13 mouse cellular contexts compared by ENCODE assay signal in the genomic region with DNA sequence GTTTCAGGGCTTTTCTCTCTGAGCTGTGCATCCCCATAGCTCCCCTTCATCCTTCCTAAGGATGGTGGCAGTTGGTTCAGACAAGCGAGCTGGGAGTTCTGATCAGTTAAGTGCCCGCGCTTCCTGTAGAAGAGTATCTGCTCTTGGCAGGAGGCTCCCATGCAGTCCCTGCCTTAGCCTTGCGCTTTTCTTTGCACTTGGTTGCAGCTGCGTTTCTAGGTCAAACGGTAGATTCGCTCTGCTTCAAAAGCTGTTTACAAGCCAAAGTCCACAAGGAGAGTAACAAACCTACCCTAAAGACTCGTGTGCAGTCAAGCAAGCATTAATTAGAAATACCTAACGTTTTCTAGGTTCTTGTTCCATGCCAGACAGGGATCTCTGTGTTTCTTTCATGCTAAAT.
DNase-seq lines count a peak whose midpoint lies in the region; ATAC-seq and TF ChIP-seq lines count a peak whose summit lies in the region.
"Had no signal": no experiment of that assay in that cellular context is flagged by ENCODE, and none has a peak within 500 bp of the region (broad histone marks: within the 10 kb centered on the region; RNA-seq: fewer than 3 reads in every experiment).

No protein-coding gene starts in this region.

- no peak overlapping the region for H3K27ac ChIP-seq in heart, embryonic 15.5 days
- no peak overlapping the region for H3K27ac ChIP-seq in forebrain, postnatal 0 days (ENCODE audit: low read depth, low read length)

- peaks cover 7% of the 10 kb centered on the region; the same call in 1 of the 2 replicates for H3K4me1 ChIP-seq in heart, embryonic 15.5 days (replicated peaks)
- H3K4me1 ChIP-seq in forebrain, postnatal 0 days (ENCODE audit: insufficient read depth): no peaks in the 10 kb centered on the region; the same call in 1 of the 2 replicates

- no peak for ATAC-seq in heart, embryonic 15.5 days (replicated peaks; ENCODE audit: insufficient number of reproducible peaks, insufficient read depth, low FRiP score, low read depth)
- no peak for ATAC-seq in forebrain, postnatal 0 days
- ATAC-seq: lung, postnatal 0 days had no signal

- H3K27me3 ChIP-seq in heart, embryonic 15.5 days: no peaks in the 10 kb centered on the region
- no peaks in the 10 kb centered on the region for H3K27me3 ChIP-seq in forebrain, postnatal 0 days (ENCODE audit: insufficient read depth, low read length)
- H3K27me3 ChIP-seq: CH12.LX had no signal

- H3K4me2 ChIP-seq in heart, embryonic 15.5 days: peak overlapping the region; percentile 35
- H3K4me2 ChIP-seq in forebrain, postnatal 0 days (ENCODE audit: low read depth): no peak overlapping the region

- no peaks in the 10 kb centered on the region for H3K36me3 ChIP-seq in heart, embryonic 15.5 days
- no peaks in the 10 kb centered on the region for H3K36me3 ChIP-seq in forebrain, postnatal 0 days (ENCODE audit: insufficient read depth)

- WGBS in heart, embryonic 15.5 days: 55% methylated on average over 9 of the region's 9 CpGs
- WGBS in forebrain, postnatal 0 days: 69% methylated on average over 9 of the region's 9 CpGs

- TF ChIP-seq CTCF in forebrain, postnatal 0 days (IDR thresholded peaks at IDR 0.05; ENCODE audit: low read depth): no peak

- no peak for DNase-seq in heart, adult 18-20 months
- peak; percentile 3 for DNase-seq in right cerebral cortex, adult 18-20 months
- DNase-seq in right cerebral cortex, postnatal 25 days: no peak
- DNase-seq in kidney, postnatal 25 days: peak; percentile 55 to 74
- peak; percentile 19 for DNase-seq in yolk sac, embryonic 10.5 days (ENCODE audit: low spot score)
- no peak for DNase-seq in forebrain, postnatal 0 days
- DNase-seq in right cerebral cortex, adult 2 months (ENCODE audit: low spot score in 2 of 2): no peak
- DNase-seq: embryo, embryonic 11 days; gastrocnemius, postnatal 14 days; right cerebral cortex, postnatal 14 days had no signal

- no peaks in the 10 kb centered on the region for H3K9me3 ChIP-seq in heart, embryonic 15.5 days (replicated peaks)
- H3K9me3 ChIP-seq in forebrain, postnatal 0 days (ENCODE audit: low read length): no peaks in the 10 kb centered on the region

- H3K9ac ChIP-seq in heart, embryonic 15.5 days: no peak overlapping the region
- H3K9ac ChIP-seq in forebrain, postnatal 0 days: no peak overlapping the region

- no peak overlapping the region for H3K4me3 ChIP-seq in heart, embryonic 15.5 days
- no peak overlapping the region for H3K4me3 ChIP-seq in forebrain, postnatal 0 days (ENCODE audit: low read depth, low read length)

Comparison
In these comparisons a context has a peak if more than half of its experiments do, and no peak if none do; other contexts are left out.
1. DNase-seq: peak in right cerebral cortex, adult 18-20 months (single experiment), kidney, postnatal 25 days (2 of 2) and yolk sac, embryonic 10.5 days (single experiment); none in heart, adult 18-20 months (0 of 2), right cerebral cortex, postnatal 25 days (single experiment), forebrain, postnatal 0 days (single experiment) and right cerebral cortex, adult 2 months (0 of 2).